Mouse (Mus musculus): ENCODE measurements around the gene Guca1a. TPM values are rescaled to one million over a fixed set of nuclear protein-coding genes. Genes with fewer than 3 reads are reported as not detected.

Guca1a gene
- polyA plus RNA-seq, 1 experiment from 2014 or later, result 0.80 TPM

DNA sequence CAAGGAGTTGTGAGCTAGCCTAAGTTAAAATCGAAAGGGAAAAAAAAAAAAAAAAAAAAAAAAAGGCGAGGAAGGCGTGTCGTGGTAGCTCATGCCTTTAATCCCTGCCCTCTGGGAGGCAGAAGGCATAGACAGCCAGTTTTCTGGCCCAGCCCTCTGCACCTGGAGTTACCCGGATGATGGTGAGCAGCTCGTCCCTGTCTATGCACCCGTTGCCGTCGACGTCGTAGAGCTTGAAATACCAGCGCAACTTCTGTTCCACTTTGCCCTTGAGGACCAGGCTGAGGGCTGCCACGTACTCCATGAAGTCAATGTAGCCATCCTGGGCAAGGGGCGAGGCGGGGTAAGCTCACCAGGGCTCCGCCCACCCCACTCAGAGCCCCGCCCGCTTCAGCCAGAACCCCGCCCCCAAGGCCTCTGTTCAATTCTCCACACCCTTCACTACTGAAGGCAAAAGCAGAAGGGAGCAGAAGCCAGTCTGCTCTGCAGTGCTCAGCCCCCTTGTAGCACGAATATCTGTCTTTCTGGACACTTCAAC lies 4.9 kb downstream of the Guca1a start:
- Histone ChIP-seq H3K9ac (replicated peaks; ENCODE audit: low read depth, low read length) (no peak overlapping the region), H3K4me2 (ENCODE audit: low read depth, low read length) (peak overlapping the region; percentile 24), H3K36me3 (ENCODE audit: control insufficient read depth, insufficient read depth, low read length) (no peaks in the 10 kb centered on the region), H3K27ac (ENCODE audit: low read depth, low read length) (no peak overlapping the region), H3K4me1 (ENCODE audit: control insufficient read depth, insufficient read depth, low read length) (no peaks in the 10 kb centered on the region), H3K9me3 (ENCODE audit: control insufficient read depth, low read length) (no peaks in the 10 kb centered on the region), H3K27me3 (ENCODE audit: control insufficient read depth, insufficient read depth, low read length) (no peaks in the 10 kb centered on the region), H3K4me3 (ENCODE audit: low read depth, low read length) (peak overlapping the region; percentile 3; the same call in 1 of the 2 replicates)
- peak; percentile 44; the same call in 1 of the 2 replicates for ATAC-seq (ENCODE audit: low read depth)
- WGBS, result 6% methylated on average over 18 of the region's 20 CpGs

DNA sequence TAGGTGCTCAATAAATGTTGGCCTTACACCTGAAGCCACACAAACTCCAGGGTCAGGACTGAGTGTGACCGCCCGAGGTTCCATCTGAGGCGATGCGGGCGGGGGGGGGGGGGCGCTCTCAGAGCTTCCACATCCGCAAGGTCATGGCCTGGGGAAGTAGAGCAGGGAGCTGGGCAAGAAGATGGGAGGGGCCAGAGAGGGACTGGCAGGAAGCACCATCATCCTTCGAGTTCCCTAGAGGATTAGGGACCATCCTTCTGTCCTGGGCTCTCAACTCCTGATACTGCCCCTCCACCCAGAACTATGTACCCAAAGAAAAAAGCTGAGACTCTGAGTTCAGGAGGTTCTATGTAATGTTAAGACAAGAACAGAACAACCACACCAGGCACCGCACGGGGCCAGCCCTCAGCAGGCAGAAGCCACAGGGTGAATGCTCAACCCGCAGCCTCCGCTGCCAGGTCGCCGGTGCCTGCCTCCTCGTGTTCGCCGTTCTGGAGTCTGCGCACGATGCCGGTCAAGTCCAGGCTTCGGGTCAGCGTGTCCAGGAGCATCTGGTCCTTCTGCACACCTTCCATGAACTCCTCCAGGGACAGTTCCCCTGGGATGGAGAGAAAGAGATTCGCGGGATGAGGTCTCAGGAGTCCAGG lies 6.0 kb downstream of the Guca1a start:
- ATAC-seq (ENCODE audit: low read depth), result no peak
- peak overlapping the region; percentile 24; the same call in 1 of the 2 replicates for H3K4me2 ChIP-seq (ENCODE audit: low read depth, low read length)
- no peaks in the 10 kb centered on the region for H3K9me3 ChIP-seq (ENCODE audit: control insufficient read depth, low read length)
- 23% methylated on average over 24 of the region's 24 CpGs for WGBS
- H3K4me3 ChIP-seq (ENCODE audit: low read depth, low read length), result no peak overlapping the region
- no peaks in the 10 kb centered on the region for H3K27me3 ChIP-seq (ENCODE audit: control insufficient read depth, insufficient read depth, low read length)
- no peak overlapping the region for H3K9ac ChIP-seq (replicated peaks; ENCODE audit: low read depth, low read length)
- H3K36me3 ChIP-seq (ENCODE audit: control insufficient read depth, insufficient read depth, low read length), result no peaks in the 10 kb centered on the region
- H3K27ac ChIP-seq (ENCODE audit: low read depth, low read length), result no peak overlapping the region
- no peaks in the 10 kb centered on the region for H3K4me1 ChIP-seq (ENCODE audit: control insufficient read depth, insufficient read depth, low read length)

DNA sequence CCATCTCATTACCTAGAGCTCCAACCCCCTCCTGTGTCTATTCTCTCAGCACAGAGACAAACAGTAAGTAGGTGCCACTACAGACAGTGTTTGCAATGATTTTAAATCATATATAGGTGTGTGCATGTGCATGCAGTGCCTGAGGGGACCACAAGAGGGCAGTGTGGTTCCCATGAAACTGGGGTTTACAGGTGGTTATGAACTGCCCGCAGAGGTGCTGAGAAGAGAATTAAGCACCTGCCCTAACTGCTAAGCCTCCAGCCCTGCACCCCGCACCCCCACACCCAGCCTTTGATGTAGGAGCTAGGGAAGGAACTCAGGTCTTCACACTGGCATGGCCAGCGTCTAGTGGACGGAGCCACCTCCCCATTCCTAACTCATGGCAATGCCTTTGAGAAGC lies 13.7 kb downstream of the Guca1a start:
- Histone ChIP-seq H3K4me3 (ENCODE audit: low read depth, low read length) (no peak overlapping the region), H3K27me3 (ENCODE audit: control insufficient read depth, insufficient read depth, low read length) (no peaks in the 10 kb centered on the region), H3K27ac (ENCODE audit: low read depth, low read length) (no peak overlapping the region), H3K9ac (replicated peaks; ENCODE audit: low read depth, low read length) (no peak overlapping the region), H3K4me1 (ENCODE audit: control insufficient read depth, insufficient read depth, low read length) (no peaks in the 10 kb centered on the region), H3K36me3 (ENCODE audit: control insufficient read depth, insufficient read depth, low read length) (no peaks in the 10 kb centered on the region), H3K4me2 (ENCODE audit: low read depth, low read length) (no peak overlapping the region), H3K9me3 (ENCODE audit: control insufficient read depth, low read length) (no peaks in the 10 kb centered on the region)
- 51% methylated on average over 4 of the region's 4 CpGs for WGBS
- no peak for ATAC-seq (ENCODE audit: low read depth)

DNA sequence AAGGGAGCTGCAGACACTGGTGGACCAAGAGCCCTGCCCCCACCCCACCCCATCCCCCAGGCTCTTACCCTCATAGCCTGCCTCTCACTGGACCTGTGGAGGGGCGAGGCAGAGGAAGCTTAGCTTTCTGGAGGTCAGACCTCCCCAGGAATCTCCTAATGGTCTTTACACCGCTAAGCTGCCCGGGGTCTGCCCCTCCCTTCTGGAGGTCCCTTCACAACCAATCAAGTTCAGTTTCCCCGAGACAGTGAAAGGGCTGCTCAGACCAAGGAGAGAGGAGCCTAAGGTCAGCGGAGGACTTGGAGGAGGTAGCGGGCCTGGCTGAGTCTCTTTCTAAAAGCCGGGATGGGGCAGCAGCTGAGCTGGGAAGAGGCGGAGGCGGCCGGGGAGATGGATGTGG lies 15.2 kb downstream of the Guca1a start, which contains the start of gene Guca1b:
Gene Guca1b, plus strand, starts transcription at position 249 of the 400 bp plus-strand sequence.
- Histone ChIP-seq H3K9me3 (ENCODE audit: control insufficient read depth, low read length) (no peaks in the 10 kb centered on the region), H3K4me1 (ENCODE audit: control insufficient read depth, insufficient read depth, low read length) (no peaks in the 10 kb centered on the region), H3K27ac (ENCODE audit: low read depth, low read length) (no peak within 1 kb of the TSS), H3K4me3 (ENCODE audit: low read depth, low read length) (no peak within 1 kb of the TSS), H3K36me3 (ENCODE audit: control insufficient read depth, insufficient read depth, low read length) (no peaks in the 10 kb centered on the region), H3K27me3 (ENCODE audit: control insufficient read depth, insufficient read depth, low read length) (no peaks in the 10 kb centered on the region), H3K4me2 (ENCODE audit: low read depth, low read length) (no peak within 1 kb of the TSS), H3K9ac (replicated peaks; ENCODE audit: low read depth, low read length) (no peak within 1 kb of the TSS)
- 42% methylated on average over 10 of the region's 10 CpGs for WGBS
- ATAC-seq (ENCODE audit: low read depth), result no peak

DNA sequence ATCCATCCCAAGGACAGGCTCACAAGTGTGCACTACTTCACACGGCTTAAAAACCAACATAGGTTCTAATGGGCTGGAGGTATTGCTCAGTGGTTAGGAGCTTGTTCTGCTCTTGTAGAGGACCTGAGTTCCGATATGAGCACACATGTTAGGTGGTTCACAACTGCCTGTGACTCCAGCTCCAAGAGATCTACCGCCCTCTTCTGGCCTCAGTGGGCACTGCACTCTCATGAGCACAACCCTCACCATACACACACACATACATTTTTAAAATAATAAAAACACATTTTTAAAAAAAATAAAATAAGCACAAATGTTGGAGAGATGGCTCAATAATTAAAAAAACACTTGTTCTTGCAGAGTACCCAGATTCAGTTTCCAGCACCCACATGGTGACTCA lies 16.3 kb downstream of the Guca1a start:
- no peak overlapping the region for H3K4me2 ChIP-seq (ENCODE audit: low read depth, low read length)
- ATAC-seq (ENCODE audit: low read depth), result no peak

DNA sequence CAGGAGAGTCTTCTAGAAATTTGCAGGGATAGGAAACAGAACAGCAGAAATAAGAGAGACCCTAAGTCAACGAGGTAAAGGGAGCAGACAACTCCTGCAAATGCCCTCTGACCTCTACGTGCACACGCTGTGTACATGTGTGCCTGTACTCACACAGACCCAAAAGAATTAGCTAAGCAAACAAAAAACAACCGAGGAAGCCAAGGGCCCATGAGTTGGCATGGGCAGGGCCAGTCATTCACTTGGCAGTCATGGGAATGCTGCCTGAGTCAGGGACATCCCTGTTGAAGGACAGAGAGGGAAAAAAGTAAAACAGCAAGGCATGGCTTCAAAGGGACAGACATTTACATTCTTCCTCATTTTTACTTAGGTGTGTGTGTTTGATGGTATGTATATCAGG lies 17.1 kb downstream of the Guca1a start:
- Histone ChIP-seq H3K27me3 (ENCODE audit: control insufficient read depth, insufficient read depth, low read length) (no peaks in the 10 kb centered on the region), H3K9me3 (ENCODE audit: control insufficient read depth, low read length) (no peaks in the 10 kb centered on the region), H3K36me3 (ENCODE audit: control insufficient read depth, insufficient read depth, low read length) (peaks cover 11% of the 10 kb centered on the region; the same call in 1 of the 2 replicates), H3K27ac (ENCODE audit: low read depth, low read length) (no peak overlapping the region), H3K4me3 (ENCODE audit: low read depth, low read length) (no peak overlapping the region), H3K9ac (replicated peaks; ENCODE audit: low read depth, low read length) (no peak overlapping the region), H3K4me2 (ENCODE audit: low read depth, low read length) (no peak overlapping the region), H3K4me1 (ENCODE audit: control insufficient read depth, insufficient read depth, low read length) (no peaks in the 10 kb centered on the region)
- no peak for ATAC-seq (ENCODE audit: low read depth)
- 92% methylated on average over 4 of the region's 4 CpGs for WGBS

More for the DNA sequence above, 16.3 kb downstream of the Guca1a start:
- Histone ChIP-seq H3K4me3 (ENCODE audit: low read depth, low read length) (no peak overlapping the region), H3K4me1 (ENCODE audit: control insufficient read depth, insufficient read depth, low read length) (no peaks in the 10 kb centered on the region), H3K27me3 (ENCODE audit: control insufficient read depth, insufficient read depth, low read length) (no peaks in the 10 kb centered on the region), H3K27ac (ENCODE audit: low read depth, low read length) (no peak overlapping the region), H3K9ac (replicated peaks; ENCODE audit: low read depth, low read length) (no peak overlapping the region), H3K36me3 (ENCODE audit: control insufficient read depth, insufficient read depth, low read length) (peaks cover 5% of the 10 kb centered on the region; the same call in 1 of the 2 replicates), H3K9me3 (ENCODE audit: control insufficient read depth, low read length) (no peaks in the 10 kb centered on the region)
- 94% methylated on average over 3 of the region's 3 CpGs for WGBS

DNA sequence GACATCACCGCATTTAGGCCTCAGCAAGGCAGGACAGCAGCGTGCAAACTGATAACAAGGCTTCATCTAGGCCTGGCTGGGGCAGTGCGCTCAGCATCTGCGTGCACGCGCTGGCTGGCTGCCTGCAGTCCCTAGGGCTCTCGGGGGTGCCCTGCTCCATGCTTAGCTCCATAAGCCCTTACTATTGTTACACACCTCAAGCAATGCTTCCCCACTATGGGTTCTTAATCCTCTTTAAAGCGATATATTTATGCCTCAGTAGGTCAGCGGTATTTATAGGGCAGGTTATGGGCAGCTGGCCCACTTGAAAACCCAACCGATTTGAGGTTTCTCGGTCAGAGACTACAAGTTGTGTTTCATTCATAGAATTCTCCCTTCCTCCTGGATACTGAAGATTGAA lies 18.5 kb downstream of the Guca1a start:
- Histone ChIP-seq H3K27ac (ENCODE audit: low read depth, low read length) (no peak overlapping the region), H3K4me3 (ENCODE audit: low read depth, low read length) (no peak overlapping the region), H3K27me3 (ENCODE audit: control insufficient read depth, insufficient read depth, low read length) (no peaks in the 10 kb centered on the region), H3K9ac (replicated peaks; ENCODE audit: low read depth, low read length) (no peak overlapping the region), H3K36me3 (ENCODE audit: control insufficient read depth, insufficient read depth, low read length) (peaks cover 21% of the 10 kb centered on the region), H3K4me2 (ENCODE audit: low read depth, low read length) (no peak overlapping the region), H3K4me1 (ENCODE audit: control insufficient read depth, insufficient read depth, low read length) (no peaks in the 10 kb centered on the region), H3K9me3 (ENCODE audit: control insufficient read depth, low read length) (no peaks in the 10 kb centered on the region)
- ATAC-seq (ENCODE audit: low read depth), result no peak
- WGBS, result 84% methylated on average over 11 of the region's 11 CpGs

DNA sequence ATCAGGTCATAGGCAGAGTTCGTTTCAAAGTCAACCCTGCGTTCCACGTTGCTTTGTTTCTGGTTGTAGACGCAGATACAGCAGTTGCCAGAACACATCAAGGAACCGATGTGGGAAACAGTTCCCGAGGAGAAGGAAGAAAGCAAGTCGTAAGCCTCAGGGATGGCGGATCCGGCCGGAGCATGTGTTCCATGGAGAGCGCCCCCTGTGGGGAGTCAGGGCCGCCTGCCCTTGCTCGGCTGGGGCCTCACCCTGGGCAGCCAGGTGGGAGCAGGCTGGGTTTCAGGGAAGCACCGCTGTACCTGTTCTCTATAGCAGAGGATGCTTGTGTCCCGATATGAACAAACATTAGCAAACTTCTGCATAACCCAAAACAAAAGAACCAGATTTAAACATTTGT lies 22.3 kb downstream of the Guca1a start:
- 85% methylated on average over 15 of the region's 15 CpGs for WGBS
- Histone ChIP-seq H3K9me3 (ENCODE audit: control insufficient read depth, low read length) (no peaks in the 10 kb centered on the region), H3K4me1 (ENCODE audit: control insufficient read depth, insufficient read depth, low read length) (no peaks in the 10 kb centered on the region), H3K9ac (replicated peaks; ENCODE audit: low read depth, low read length) (no peak overlapping the region), H3K4me2 (ENCODE audit: low read depth, low read length) (no peak overlapping the region), H3K36me3 (ENCODE audit: control insufficient read depth, insufficient read depth, low read length) (peaks cover 53% of the 10 kb centered on the region), H3K27ac (ENCODE audit: low read depth, low read length) (no peak overlapping the region), H3K4me3 (ENCODE audit: low read depth, low read length) (no peak overlapping the region), H3K27me3 (ENCODE audit: control insufficient read depth, insufficient read depth, low read length) (no peaks in the 10 kb centered on the region)
- no peak for ATAC-seq (ENCODE audit: low read depth)

DNA sequence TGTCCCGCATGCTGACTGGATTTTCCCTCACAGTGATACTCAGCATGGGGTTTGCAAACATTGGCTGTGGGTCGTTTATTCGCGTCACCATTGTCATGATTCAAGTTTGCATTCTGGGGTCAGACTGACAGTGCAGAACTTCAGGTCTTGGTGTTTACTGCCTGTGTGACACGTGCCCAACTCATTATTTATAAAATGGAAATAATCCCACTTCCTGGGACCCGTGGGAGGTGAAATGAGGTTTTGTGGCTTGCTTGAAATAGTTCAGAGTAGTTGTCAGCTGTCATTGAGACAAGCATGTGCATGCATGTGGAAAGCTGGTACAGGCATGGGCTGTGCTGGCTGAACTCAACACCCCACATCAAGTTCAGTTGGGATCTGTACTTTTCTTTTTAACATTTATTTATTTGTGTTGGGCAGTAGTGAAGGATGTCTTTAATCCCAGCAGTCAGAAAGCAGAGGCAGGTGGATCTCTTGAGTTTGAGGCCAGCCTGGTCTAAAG lies 23.6 kb downstream of the Guca1a start:
- peaks cover 62% of the 10 kb centered on the region for H3K36me3 ChIP-seq (ENCODE audit: control insufficient read depth, insufficient read depth, low read length)
- no peak overlapping the region for H3K27ac ChIP-seq (ENCODE audit: low read depth, low read length)
- WGBS, result 87% methylated on average over 6 of the region's 6 CpGs
- H3K4me2 ChIP-seq (ENCODE audit: low read depth, low read length), result no peak overlapping the region
- no peak overlapping the region for H3K4me3 ChIP-seq (ENCODE audit: low read depth, low read length)
- no peaks in the 10 kb centered on the region for H3K9me3 ChIP-seq (ENCODE audit: control insufficient read depth, low read length)
- H3K9ac ChIP-seq (replicated peaks; ENCODE audit: low read depth, low read length), result no peak overlapping the region
- no peak for ATAC-seq (ENCODE audit: low read depth)
- H3K4me1 ChIP-seq (ENCODE audit: control insufficient read depth, insufficient read depth, low read length), result no peaks in the 10 kb centered on the region
- H3K27me3 ChIP-seq (ENCODE audit: control insufficient read depth, insufficient read depth, low read length), result no peaks in the 10 kb centered on the region

Measured in neural tube, embryonic 14.5 days (tissue).